Mouse (Mus musculus): ENCODE data around the gene Itgav. TPM values are rescaled to one million over a fixed set of nuclear protein-coding genes. Genes with fewer than 3 reads are reported as not detected.

The Itgav gene
- polyA plus RNA-seq, 1 experiment, result 17.5 TPM

- TF ChIP-seq POLR2A (IDR thresholded peaks at IDR 0.05; ENCODE audit: low read depth, low read length) (no peak), CTCF (IDR thresholded peaks at IDR 0.05; ENCODE audit: extremely low read depth, insufficient read depth, insufficient read length, insufficient replicate concordance) (no peak)
- no peak overlapping the region for H3K27ac ChIP-seq (ENCODE audit: insufficient read depth, low read length)
- no peak for DNase-seq (ENCODE audit: low read depth in 1 of 2, low spot score in 2 of 2)
These were observed 1.3 kb upstream of the Itgav start for GRCm38 (mm10) chr2:83722936-83723335.

GRCm38 (mm10) chr2:83723346-83723745 lies 851 bp upstream of the Itgav start:
- 51% methylated on average over 2 of the region's 2 CpGs for WGBS
- H3K4me1 ChIP-seq (ENCODE audit: control insufficient read depth, insufficient read depth, insufficient read length), result peaks cover 18% of the 10 kb centered on the region; the same call in 1 of the 2 replicates
- TF ChIP-seq POLR2A (IDR thresholded peaks at IDR 0.05; ENCODE audit: low read depth, low read length), result no peak
- no peak for TF ChIP-seq CTCF (IDR thresholded peaks at IDR 0.05; ENCODE audit: extremely low read depth, insufficient read depth, insufficient read length, insufficient replicate concordance)
- H3K4me3 ChIP-seq (ENCODE audit: extremely low read depth, insufficient read depth, insufficient read length), result no peak overlapping the region
- H3K27me3 ChIP-seq (ENCODE audit: control insufficient read depth, insufficient read depth, low read length), result no peaks in the 10 kb centered on the region
- no peaks in the 10 kb centered on the region for H3K36me3 ChIP-seq (ENCODE audit: control insufficient read depth, insufficient read depth, low read length)
- no peak overlapping the region for H3K27ac ChIP-seq (ENCODE audit: insufficient read depth, low read length)
- no peak for DNase-seq (ENCODE audit: low read depth in 1 of 2, low spot score in 2 of 2)

More at GRCm38 (mm10) chr2:83722936-83723335, 1.3 kb upstream of the Itgav start:
- Histone ChIP-seq H3K36me3 (ENCODE audit: control insufficient read depth, insufficient read depth, low read length) (no peaks in the 10 kb centered on the region), H3K4me1 (ENCODE audit: control insufficient read depth, insufficient read depth, insufficient read length) (peaks cover 18% of the 10 kb centered on the region; the same call in 1 of the 2 replicates), H3K4me3 (ENCODE audit: extremely low read depth, insufficient read depth, insufficient read length) (no peak overlapping the region), H3K27me3 (ENCODE audit: control insufficient read depth, insufficient read depth, low read length) (no peaks in the 10 kb centered on the region)

GRCm38 (mm10) chr2:83724827-83725730 lies 882 bp downstream of the Itgav start:
- TF ChIP-seq CTCF (IDR thresholded peaks at IDR 0.05; ENCODE audit: extremely low read depth, insufficient read depth, insufficient read length, insufficient replicate concordance) (no peak), POLR2A (IDR thresholded peaks at IDR 0.05; ENCODE audit: low read depth, low read length) (no peak)
- DNase-seq (ENCODE audit: low read depth in 1 of 2, low spot score in 2 of 2), result peak in 1 of 2 experiments; percentile 54
- Histone ChIP-seq H3K4me3 (ENCODE audit: extremely low read depth, insufficient read depth, insufficient read length) (peak overlapping the region; percentile 85), H3K27me3 (ENCODE audit: control insufficient read depth, insufficient read depth, low read length) (no peaks in the 10 kb centered on the region), H3K27ac (ENCODE audit: insufficient read depth, low read length) (peak overlapping the region; percentile 90), H3K4me1 (ENCODE audit: control insufficient read depth, insufficient read depth, insufficient read length) (peaks cover 18% of the 10 kb centered on the region), H3K36me3 (ENCODE audit: control insufficient read depth, insufficient read depth, low read length) (no peaks in the 10 kb centered on the region)
- WGBS, result 8% methylated on average over 43 of the region's 44 CpGs

GRCm38 (mm10) chr2:83725796-83726195 lies 1.6 kb downstream of the Itgav start:
- TF ChIP-seq CTCF (IDR thresholded peaks at IDR 0.05; ENCODE audit: extremely low read depth, insufficient read depth, insufficient read length, insufficient replicate concordance) (no peak), POLR2A (IDR thresholded peaks at IDR 0.05; ENCODE audit: low read depth, low read length) (no peak)
- WGBS, result 49% methylated on average over 4 of the region's 4 CpGs
- Histone ChIP-seq H3K4me3 (ENCODE audit: extremely low read depth, insufficient read depth, insufficient read length) (no peak overlapping the region), H3K36me3 (ENCODE audit: control insufficient read depth, insufficient read depth, low read length) (no peaks in the 10 kb centered on the region), H3K4me1 (ENCODE audit: control insufficient read depth, insufficient read depth, insufficient read length) (peaks cover 18% of the 10 kb centered on the region), H3K27ac (ENCODE audit: insufficient read depth, low read length) (no peak overlapping the region), H3K27me3 (ENCODE audit: control insufficient read depth, insufficient read depth, low read length) (no peaks in the 10 kb centered on the region)
- DNase-seq (ENCODE audit: low read depth in 1 of 2, low spot score in 2 of 2), result no peak

GRCm38 (mm10) chr2:83728238-83728682 lies 4.1 kb downstream of the Itgav start:
- no peak for DNase-seq (ENCODE audit: low read depth in 1 of 2, low spot score in 2 of 2)
- 72% methylated on average over 4 of the region's 4 CpGs for WGBS
- Histone ChIP-seq H3K36me3 (ENCODE audit: control insufficient read depth, insufficient read depth, low read length) (0 out of 2 replicates have a peak, but pooled peaks cover 2% of the 10 kb centered on the region), H3K4me3 (ENCODE audit: extremely low read depth, insufficient read depth, insufficient read length) (no peak overlapping the region), H3K4me1 (ENCODE audit: control insufficient read depth, insufficient read depth, insufficient read length) (peaks cover 8% of the 10 kb centered on the region), H3K27ac (ENCODE audit: insufficient read depth, low read length) (no peak overlapping the region), H3K27me3 (ENCODE audit: control insufficient read depth, insufficient read depth, low read length) (no peaks in the 10 kb centered on the region)
- no peak for TF ChIP-seq CTCF (IDR thresholded peaks at IDR 0.05; ENCODE audit: extremely low read depth, insufficient read depth, insufficient read length, insufficient replicate concordance)
- no peak for TF ChIP-seq POLR2A (IDR thresholded peaks at IDR 0.05; ENCODE audit: low read depth, low read length)

- 72% methylated on average over 5 of the region's 5 CpGs for WGBS
- no peak for TF ChIP-seq CTCF (IDR thresholded peaks at IDR 0.05; ENCODE audit: extremely low read depth, insufficient read depth, insufficient read length, insufficient replicate concordance)
- TF ChIP-seq POLR2A (IDR thresholded peaks at IDR 0.05; ENCODE audit: low read depth, low read length), result no peak
- DNase-seq (ENCODE audit: low read depth in 1 of 2, low spot score in 2 of 2), result peak in 1 of 2 experiments; percentile 18
- Histone ChIP-seq H3K4me1 (ENCODE audit: control insufficient read depth, insufficient read depth, insufficient read length) (peaks cover 6% of the 10 kb centered on the region), H3K27ac (ENCODE audit: insufficient read depth, low read length) (no peak overlapping the region), H3K27me3 (ENCODE audit: control insufficient read depth, insufficient read depth, low read length) (no peaks in the 10 kb centered on the region), H3K4me3 (ENCODE audit: extremely low read depth, insufficient read depth, insufficient read length) (no peak overlapping the region), H3K36me3 (ENCODE audit: control insufficient read depth, insufficient read depth, low read length) (0 out of 2 replicates have a peak, but pooled peaks cover 2% of the 10 kb centered on the region)
These were observed 5.1 kb downstream of the Itgav start for GRCm38 (mm10) chr2:83729339-83729738.
